Mouse (Mus musculus) testis, adult 2 months (tissue): ENCODE measurements around the gene Bcas1. TPM values are rescaled to one million over a fixed set of nuclear protein-coding genes. Genes with fewer than 3 reads are reported as not detected.

Experiments used
- H3K27ac ChIP-seq: fragments of 200-500 bp; 2 replicates; pipeline ENCODE4 v1.5.1; 2012; ENCODE audit warnings: low read depth, low read length; ENCODE audit not compliant: control insufficient read depth, insufficient read depth
- H3K27me3 ChIP-seq: fragments of 200-500 bp; 2 replicates; pipeline ENCODE4 v1.6.1; 2012; ENCODE audit warnings: mild to moderate bottlenecking, low read length, moderate library complexity; ENCODE audit not compliant: control insufficient read depth, insufficient read depth
- H3K36me3 ChIP-seq: fragments of 200-500 bp; 2 replicates; pipeline ENCODE4 v1.6.1; 2012; ENCODE audit warnings: mild to moderate bottlenecking, low read length; ENCODE audit not compliant: control insufficient read depth, insufficient read depth
- H3K4me1 ChIP-seq: fragments of 200-500 bp; 2 replicates; pipeline ENCODE4 v1.6.1; 2012; ENCODE audit warnings: low read length; ENCODE audit not compliant: control insufficient read depth, insufficient read depth
- H3K4me3 ChIP-seq: fragments of 200-500 bp; 2 replicates; pipeline ENCODE4 v1.5.1; 2012; ENCODE audit warnings: low read depth, mild to moderate bottlenecking, low read length, moderate library complexity, mixed read lengths; ENCODE audit not compliant: control insufficient read depth
- CTCF ChIP-seq: fragments of 200-500 bp; IDR thresholded peaks from 2 replicates; pipeline ENCODE4 v1.5.1; 2012; ENCODE audit warnings: low read depth, mild to moderate bottlenecking, inconsistent platforms, low read length, moderate library complexity; ENCODE audit not compliant: control insufficient read depth, insufficient read depth, insufficient replicate concordance
- POLR2A ChIP-seq: fragments of 200-500 bp; IDR thresholded peaks from 2 replicates; pipeline ENCODE4 v1.6.1; 2012; ENCODE audit warnings: low read depth, mild to moderate bottlenecking, inconsistent platforms, low read length, moderate library complexity; ENCODE audit not compliant: control insufficient read depth
- polyA plus RNA-seq: library from polyadenylated mRNA; depleted of rRNA; stranded (reverse); fragments of >200 nt; gene quantifications from 2 replicates; pipeline ENCODE4 v1.2.3, GENCODE M21; 2012

Bcas1 gene
- polyA plus RNA-seq, 1 experiment, result 19.4 TPM

DNA sequence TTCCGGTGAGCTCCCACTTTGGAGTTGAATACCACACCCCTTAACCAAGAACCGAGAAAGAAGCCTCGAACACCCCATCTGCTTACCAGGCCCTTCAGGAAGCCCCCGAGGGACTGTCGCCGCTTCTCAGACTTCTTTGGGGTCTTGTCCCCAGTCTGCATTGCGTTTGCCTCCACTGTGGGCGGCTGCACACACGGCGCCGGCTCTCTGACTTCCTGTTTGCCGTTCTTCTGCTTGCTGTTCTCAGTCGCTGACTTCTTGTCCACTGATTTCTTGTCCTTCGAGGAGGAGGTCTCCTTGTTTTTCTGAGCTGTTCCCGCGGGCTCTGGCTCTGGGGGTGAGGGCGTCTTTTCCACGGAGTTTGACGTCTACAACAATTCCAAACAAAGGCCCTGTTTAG lies 78.5 kb downstream of the Bcas1 start:
- Histone ChIP-seq H3K4me3 (peak overlapping the region; percentile 7; the same call in 1 of the 2 replicates), H3K4me1 (peaks cover 9% of the 10 kb centered on the region), H3K27ac (no peak overlapping the region), H3K36me3 (no peaks in the 10 kb centered on the region), H3K27me3 (no peaks in the 10 kb centered on the region)
- TF ChIP-seq CTCF (no peak), POLR2A (no peak)

DNA sequence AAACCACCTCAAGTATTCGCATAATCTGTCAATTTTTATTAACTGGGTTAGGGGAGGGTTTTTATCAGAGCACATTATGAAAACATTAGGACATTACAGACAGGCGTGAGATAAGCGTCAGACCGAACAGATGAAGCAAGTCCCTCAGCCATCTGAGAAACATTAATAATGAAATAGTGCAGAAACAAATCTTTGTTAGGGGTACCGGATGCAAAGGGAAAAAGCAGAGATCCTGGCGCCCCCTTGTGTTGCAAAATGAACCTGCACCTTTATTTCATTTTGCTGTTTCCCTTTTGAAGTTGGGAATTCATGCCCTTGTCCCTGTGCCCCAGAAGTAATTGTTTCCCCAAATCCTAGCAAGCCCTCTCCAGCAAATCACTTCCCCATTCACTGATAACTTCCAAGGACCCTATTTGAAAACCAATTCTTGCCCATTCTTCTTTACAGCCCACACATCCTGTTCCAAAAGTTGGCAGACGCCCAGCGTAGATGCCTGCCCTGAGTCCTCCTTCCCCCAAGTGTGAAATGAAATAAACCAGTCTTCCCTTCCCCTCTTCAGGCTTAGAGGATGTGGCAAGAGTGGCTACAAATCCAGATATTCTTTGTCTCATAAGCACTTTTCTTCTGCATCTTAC lies 80.4 kb downstream of the Bcas1 start:
- H3K27ac ChIP-seq, result no peak overlapping the region
- TF ChIP-seq CTCF (peak; percentile 30; the same call in 1 of the 2 replicates), POLR2A (no peak)
- peaks cover 9% of the 10 kb centered on the region for H3K4me1 ChIP-seq

DNA sequence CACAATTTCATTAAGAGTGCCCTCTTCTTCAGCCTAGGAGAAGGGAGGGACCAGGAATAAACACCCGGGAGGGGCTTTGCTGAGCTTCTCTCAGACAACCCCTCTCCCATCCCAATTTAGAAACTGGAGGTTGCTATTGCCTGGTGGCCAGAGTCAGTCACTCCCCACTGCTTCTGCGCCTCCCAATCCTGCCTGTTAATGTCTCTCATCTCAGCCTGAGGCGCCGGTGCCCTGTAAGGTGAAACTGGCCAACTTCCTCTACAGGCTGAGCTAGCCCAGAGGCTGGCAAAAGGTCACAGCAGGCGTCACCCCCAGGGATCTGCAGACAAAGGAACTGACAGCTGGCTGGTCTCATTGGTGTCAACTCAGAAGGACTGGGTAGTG lies 82.2 kb downstream of the Bcas1 start:
- Histone ChIP-seq H3K36me3 (no peaks in the 10 kb centered on the region), H3K27me3 (no peaks in the 10 kb centered on the region), H3K4me3 (no peak overlapping the region), H3K4me1 (peaks cover 3% of the 10 kb centered on the region; the same call in 1 of the 2 replicates), H3K27ac (no peak overlapping the region)
- no peak for TF ChIP-seq CTCF
- TF ChIP-seq POLR2A, result no peak

More for the DNA sequence above, 80.4 kb downstream of the Bcas1 start:
- no peaks in the 10 kb centered on the region for H3K36me3 ChIP-seq
- H3K4me3 ChIP-seq, result no peak overlapping the region
- no peaks in the 10 kb centered on the region for H3K27me3 ChIP-seq

DNA sequence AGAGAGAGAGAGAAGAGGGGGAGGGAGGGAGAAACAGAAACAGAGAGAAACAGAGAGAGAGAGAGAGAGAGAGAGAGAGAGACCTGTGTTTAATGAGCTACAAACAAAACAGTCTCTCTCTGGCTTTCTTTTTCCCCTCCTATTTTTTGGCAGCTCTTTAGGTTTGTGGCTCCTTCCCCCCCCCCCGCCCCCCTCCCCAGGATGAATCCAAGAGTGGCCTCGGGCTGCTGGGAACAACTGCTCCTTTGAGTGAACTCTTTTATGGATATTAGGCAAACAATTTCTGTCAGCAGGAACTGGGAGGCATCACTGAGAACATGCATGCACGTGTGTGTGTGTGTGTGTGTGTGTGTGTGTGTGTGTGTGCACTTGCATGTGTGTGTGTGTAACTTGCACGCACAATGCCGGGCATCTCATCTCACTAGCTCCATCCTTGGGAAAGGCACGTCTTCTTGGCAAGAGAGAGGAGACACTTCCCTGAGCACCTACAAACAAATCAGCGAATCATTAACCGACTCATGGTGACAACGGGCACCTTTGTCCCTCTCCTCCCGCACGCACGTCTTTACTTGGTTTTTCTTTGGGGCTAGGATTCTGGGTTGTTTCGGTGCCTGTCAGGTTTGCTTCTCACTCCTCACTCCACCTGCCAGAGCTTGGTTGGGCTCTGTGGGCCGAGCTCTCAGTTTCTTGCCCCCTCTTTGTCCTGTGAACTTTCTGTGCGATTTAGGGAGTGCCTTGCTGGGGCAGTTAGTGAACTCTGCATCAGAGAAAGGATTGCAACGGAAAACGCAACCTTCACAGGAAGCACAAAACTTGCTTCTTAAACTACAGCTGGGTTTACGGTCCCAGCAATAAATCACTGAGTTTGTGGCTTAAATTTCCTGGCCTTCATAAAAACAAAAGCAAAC lies 82.9 kb downstream of the Bcas1 start:
- peaks cover 3% of the 10 kb centered on the region; the same call in 1 of the 2 replicates for H3K4me1 ChIP-seq
- no peak for TF ChIP-seq CTCF
- TF ChIP-seq POLR2A, result no peak
- H3K27me3 ChIP-seq, result no peaks in the 10 kb centered on the region
- no peaks in the 10 kb centered on the region for H3K36me3 ChIP-seq
- no peak overlapping the region for H3K4me3 ChIP-seq
- H3K27ac ChIP-seq, result no peak overlapping the region

DNA sequence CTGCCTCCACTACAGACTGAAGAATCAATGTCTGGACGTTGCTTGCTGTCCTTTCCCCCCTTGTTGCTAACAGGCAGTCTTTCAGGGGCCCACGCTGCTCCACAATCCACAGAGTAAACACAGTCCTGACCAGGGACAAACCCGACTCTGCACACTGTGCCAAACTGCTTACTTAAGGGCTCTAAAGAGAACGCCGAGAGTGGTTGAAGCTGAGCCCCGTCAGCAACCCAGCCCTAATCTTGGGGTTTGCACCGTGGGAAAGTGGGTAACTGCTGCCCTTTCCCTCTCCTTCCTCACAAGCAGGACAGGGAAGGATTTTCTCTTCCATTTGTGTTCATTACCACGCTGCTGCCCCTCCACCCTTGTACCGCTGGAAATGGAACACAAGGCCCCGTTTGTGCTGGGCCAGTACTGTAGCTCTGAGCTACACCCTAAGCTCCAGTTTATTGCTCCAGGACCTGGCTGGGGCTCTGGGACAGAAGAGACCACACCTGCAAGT lies 83.8 kb downstream of the Bcas1 start:
- no peak overlapping the region for H3K27ac ChIP-seq
- H3K27me3 ChIP-seq, result no peaks in the 10 kb centered on the region
- TF ChIP-seq CTCF, result no peak
- no peak for TF ChIP-seq POLR2A
- no peaks in the 10 kb centered on the region for H3K36me3 ChIP-seq
- no peak overlapping the region for H3K4me3 ChIP-seq
- peaks cover 3% of the 10 kb centered on the region; the same call in 1 of the 2 replicates for H3K4me1 ChIP-seq

DNA sequence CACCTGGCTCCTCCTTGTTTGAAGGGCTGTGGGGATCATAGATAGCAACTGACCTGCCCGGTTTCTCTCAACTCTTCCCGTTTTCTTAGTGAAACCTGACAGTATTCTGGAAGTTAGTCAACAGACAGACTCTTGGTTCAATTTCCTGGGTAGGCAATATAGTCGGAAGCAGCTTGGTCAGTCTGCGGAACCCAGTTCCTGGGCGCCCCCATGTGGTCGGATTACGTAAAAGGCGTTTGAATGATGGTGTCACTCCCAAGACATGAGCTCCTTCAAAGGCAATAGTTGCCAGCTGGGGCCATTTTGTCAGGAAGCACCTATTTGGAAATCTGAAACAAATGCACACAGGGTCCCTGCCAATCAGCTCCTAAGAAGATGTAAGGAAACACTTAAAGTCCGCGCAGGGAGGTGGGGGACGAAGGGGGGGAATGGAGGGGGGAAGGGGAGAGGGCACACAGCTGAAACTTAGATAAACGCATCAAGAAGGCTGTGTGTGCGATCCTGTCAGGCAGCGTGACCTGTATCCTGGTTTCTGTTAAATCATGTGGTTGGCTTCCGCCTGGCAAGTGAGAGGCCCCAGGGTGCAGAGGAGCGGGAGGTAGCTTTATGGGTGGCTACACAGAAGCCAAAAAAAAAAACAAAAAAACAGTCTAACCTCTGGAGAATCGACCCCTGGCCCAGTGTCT lies 84.4 kb downstream of the Bcas1 start:
- no peak overlapping the region for H3K4me3 ChIP-seq
- no peaks in the 10 kb centered on the region for H3K4me1 ChIP-seq
- no peak for TF ChIP-seq POLR2A
- peak; percentile 34; the same call in 1 of the 2 replicates for TF ChIP-seq CTCF
- H3K27ac ChIP-seq, result no peak overlapping the region
- H3K27me3 ChIP-seq, result no peaks in the 10 kb centered on the region
- no peaks in the 10 kb centered on the region for H3K36me3 ChIP-seq
